Mouse (Mus musculus): ENCODE data around the gene Ephb2.

Ephb2 gene

GRCm38 (mm10) chr4:136797677-136798569 is 37.9 kb downstream of the Ephb2 start:
- no peak for DNase-seq

GRCm38 (mm10) chr4:136793320-136793719 is 42.5 kb downstream of the Ephb2 start:
- DNase-seq = peak; percentile 50

DNA sequence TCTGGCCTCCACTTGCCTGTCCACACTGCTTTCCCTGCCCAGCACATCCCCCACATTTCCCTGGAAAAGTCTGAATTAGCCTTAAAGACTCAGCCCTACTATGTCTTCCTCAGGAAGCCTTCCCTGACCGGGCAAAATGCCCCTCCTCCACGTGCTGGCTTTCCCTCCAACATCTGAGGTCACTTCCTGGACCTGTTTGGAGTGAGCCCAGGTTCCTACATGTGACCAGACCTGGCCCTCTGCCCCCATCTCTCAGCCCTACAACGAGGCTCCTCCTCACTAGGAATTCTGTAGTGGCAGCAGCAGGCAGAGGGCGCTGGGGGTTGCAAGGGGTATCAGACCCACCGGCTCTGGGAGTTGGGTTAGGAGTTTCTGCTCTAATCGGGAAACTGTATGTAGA is 46.0 kb downstream of the Ephb2 start:
- no peak for DNase-seq

- DNase-seq = no peak
Observed at GRCm38 (mm10) chr4:136787357-136787756, 48.4 kb downstream of the Ephb2 start.

- DNase-seq = no peak
Observed at GRCm38 (mm10) chr4:136786453-136787276, 49.1 kb downstream of the Ephb2 start.

DNA sequence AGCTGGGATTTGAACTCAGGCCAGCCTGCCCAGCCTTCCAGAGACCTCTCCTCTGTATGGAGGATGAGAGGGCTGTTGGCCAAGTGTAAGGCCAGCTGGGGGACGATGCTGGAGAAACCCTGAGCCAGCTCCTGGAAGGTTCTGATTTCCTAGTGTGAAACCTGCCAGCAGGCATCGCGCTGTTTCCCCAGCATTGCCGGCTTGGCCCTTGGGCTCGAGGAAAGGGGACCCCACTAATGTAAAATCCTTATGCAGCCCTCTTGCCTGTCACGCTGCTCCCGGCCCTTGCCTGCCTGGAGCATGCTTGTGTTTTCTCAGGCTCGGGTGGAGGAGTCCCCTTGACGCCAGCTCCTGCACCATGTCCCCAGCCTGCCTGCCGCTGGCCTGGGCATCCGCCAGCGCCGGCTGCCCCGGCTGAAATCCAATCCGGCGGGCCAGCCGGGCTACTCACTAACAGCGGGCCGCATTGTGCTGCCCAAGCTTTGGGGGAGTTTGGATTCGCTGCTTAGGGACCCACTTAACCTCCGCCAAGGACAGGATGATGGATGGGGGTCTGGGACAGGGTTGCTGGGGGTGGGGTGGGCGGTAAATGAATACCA is 52.1 kb downstream of the Ephb2 start:
- no peak for DNase-seq

- peak; percentile 42 for DNase-seq
Observed at GRCm38 (mm10) chr4:136782579-136782925, 53.2 kb downstream of the Ephb2 start.

GRCm38 (mm10) chr4:136781868-136782578 is 53.8 kb downstream of the Ephb2 start:
- DNase-seq = peak; percentile 48

GRCm38 (mm10) chr4:136780201-136780895 is 55.4 kb downstream of the Ephb2 start:
- DNase-seq = no peak

- DNase-seq = no peak
Observed at GRCm38 (mm10) chr4:136779156-136779555, 56.6 kb downstream of the Ephb2 start.

DNA sequence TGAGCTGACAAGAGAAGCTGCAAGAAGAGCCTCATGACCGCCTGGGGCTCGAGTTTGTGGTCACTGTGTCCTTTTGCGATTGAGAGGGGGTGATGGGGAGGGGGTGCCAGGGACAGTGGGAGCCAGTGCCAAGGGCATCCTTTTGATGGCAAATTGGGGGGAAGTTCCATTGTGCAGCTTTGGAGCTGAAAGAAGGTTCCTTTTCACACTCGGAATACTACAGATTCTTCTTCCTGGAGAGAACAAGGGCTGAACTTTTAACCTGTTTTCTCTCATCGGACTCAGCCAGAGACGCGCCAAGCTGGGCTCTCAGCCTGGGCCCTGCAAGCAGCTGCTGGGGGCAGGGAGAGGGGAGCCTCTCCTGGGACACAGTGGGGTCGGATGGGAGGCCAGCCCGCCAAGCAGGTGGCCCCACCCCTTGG is 59.3 kb downstream of the Ephb2 start:
- no peak for DNase-seq

DNA sequence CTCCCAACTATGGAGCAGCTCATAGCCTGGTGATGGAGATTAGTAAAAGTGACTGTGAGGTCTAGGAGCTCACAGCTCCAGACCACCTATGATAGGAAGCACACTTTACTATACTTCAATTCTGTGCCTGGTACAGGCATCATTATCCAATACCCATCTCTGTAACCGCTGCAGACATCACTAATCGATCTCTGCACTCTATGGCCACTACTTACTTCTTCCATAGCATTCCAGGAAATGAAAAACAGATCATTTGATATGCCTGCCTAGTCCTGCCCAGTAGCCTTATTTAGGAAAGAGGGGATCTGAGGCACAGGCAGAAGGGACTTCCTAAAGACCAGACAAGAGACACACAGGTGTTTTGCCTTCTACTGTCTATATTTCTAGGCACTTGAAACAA is 59.9 kb downstream of the Ephb2 start:
- no peak for DNase-seq

DNA sequence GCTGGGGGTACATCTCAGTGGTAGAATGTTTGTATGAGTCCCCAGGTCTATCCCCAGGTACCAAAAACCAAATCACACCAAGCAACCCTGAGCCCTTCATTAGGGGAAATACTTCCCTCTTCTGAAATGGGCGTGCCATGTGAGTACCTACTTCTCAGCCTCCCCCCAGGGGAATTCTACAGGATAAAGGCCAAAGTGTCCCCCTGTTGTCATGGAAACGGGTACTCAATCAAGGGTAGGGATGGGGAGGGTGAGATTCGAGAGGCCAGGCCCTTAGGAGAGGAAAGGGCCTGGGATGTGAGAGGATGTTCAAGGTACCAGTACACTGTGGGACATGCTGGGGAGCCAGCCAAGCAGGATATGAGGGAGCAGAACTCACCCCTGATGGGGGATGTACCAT is 61.6 kb downstream of the Ephb2 start:
- no peak for DNase-seq

- DNase-seq = no peak
Observed at GRCm38 (mm10) chr4:136772952-136773584, 62.7 kb downstream of the Ephb2 start.

- no peak for DNase-seq
Observed at GRCm38 (mm10) chr4:136772318-136772717, 63.5 kb downstream of the Ephb2 start.

DNA sequence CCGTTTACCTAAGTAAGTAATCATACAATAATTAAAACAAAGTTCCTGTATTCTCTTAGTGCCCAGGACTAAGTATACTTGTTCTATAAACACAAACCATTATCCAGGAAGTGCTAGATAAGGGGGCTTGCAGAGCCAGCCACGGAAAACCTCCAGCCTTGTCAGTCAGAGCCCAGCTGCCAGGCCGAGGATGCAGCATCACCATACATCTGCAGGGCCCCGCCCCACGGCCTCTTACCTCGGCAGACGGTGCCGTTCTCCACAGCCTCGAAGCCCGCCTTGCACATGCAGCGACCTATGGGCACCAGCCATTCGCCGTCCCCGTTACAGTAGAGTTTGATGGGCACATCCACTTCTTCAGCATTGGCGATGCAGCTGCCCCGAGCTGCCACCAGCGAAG is 65.1 kb downstream of the Ephb2 start:
- DNase-seq = no peak

GRCm38 (mm10) chr4:136768499-136768898 is 67.3 kb downstream of the Ephb2 start:
- no peak for DNase-seq

GRCm38 (mm10) chr4:136765080-136765479 is 70.7 kb downstream of the Ephb2 start:
- no peak for DNase-seq

DNA sequence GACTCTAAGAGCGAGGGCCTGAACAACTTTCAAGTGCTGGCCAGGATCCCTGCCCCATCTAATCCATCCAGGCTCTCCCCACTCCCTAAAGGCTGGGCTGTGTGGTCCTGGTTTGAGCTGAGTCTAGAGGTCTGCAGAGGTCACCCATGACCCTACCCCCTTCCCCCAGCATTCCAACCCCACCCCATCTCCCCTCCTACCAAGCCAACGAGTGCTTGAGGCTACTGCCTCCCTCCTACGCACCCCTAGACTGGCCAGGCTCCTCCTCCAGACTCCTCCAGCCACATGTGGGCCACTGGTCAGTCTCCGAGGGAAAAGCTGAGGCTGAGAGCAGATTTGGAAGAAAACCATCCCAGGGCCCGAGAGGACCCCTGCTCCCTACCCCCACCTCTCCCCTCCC is 72.4 kb downstream of the Ephb2 start:
- no peak for DNase-seq

DNA sequence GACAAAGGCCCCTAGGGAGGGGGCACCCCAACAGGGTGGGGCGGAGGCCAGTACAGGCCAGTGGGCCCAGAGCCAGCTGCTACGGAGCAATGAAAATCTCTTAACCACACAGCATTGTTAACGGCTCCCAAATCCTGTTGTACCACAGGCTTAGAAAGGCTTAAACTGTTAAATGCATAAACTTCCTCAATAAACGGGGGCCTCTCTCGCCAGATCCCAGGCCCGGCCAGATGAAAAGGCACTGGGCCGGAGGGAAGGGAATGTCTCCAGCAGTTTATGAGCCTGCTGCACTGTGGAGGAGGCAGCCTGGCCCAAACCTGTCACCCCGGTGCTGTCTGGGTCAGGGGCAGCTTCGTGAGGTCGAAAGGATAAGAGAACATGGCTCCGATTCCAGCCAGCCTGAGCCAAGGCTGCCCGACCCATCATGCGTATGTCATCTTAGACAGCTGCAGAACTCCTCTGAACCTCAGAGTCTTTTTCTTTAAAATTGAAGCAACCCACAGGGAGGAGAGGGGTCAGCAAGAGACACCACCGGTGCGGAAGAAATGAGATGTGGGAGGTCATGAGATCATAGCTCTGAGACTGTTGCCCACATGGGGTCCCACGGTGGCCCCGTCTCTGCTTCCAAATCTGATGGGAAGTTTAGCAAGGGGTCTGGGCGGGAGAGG is 73.9 kb downstream of the Ephb2 start:
- DNase-seq = no peak

DNA sequence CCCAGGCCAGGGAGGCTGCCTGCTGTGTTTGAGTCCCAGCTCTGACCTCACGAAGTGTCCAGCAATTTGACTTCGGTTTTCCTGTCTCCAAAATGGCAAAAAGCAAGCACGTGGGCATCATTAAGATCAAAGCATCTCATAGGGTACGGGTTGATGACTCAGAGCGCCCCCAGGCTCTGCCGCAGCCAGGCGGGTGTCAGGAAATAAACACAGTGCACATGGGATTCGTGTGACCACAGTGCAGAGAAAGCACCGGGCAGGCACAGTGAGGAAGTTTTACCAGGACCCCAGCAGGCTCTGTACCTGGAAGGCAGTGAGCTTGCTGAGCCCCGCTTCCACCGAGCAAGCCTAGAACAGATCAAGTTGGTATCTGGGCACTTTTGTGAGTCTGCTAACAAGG is 74.9 kb downstream of the Ephb2 start:
- DNase-seq = no peak

All from cerebellum, adult 8-10 months (tissue).